Mouse (Mus musculus) c-Kit-positive CD71-positive TER-119-positive erythroid progenitor cells, embryonic 14.5 days (primary cell): ENCODE measurements at regions not wholly inside any gene's neighbourhood (a gene's known extent, or its start where the extent isn't known, plus 50 kb on each side); places are given as distances from the start of the nearest gene placed in this dataset.

ENCODE experiments used
- DNase-seq: peaks from one replicate; pipeline ENCODE4 v3.0.0-alpha.2; 2013; ENCODE audit warnings: low spot score

DNA sequence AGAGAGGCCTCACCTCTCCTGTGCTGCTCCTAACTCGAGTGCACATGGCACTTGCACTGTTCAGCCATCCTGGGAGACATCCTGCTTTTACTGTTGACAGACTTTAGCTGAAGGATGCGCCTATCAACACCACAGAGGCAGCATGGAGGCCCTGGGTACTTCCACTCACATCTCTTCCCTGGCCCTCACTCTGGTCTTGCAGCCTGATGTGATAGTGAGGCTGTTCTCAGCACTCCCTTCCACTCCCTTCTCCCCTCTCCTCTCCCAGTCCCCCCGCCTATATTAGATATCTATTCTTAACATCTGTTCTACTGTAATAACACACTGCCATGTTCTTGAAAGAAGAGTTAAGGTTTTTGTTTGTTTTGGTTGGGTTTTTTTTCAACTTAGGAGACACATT lies 50.2 kb upstream of the Bod1 start:
- no peak for DNase-seq

GRCm38 (mm10) chr11:31724506-31724905 lies 52.8 kb upstream of the Bod1 start:
- DNase-seq = no peak

DNA sequence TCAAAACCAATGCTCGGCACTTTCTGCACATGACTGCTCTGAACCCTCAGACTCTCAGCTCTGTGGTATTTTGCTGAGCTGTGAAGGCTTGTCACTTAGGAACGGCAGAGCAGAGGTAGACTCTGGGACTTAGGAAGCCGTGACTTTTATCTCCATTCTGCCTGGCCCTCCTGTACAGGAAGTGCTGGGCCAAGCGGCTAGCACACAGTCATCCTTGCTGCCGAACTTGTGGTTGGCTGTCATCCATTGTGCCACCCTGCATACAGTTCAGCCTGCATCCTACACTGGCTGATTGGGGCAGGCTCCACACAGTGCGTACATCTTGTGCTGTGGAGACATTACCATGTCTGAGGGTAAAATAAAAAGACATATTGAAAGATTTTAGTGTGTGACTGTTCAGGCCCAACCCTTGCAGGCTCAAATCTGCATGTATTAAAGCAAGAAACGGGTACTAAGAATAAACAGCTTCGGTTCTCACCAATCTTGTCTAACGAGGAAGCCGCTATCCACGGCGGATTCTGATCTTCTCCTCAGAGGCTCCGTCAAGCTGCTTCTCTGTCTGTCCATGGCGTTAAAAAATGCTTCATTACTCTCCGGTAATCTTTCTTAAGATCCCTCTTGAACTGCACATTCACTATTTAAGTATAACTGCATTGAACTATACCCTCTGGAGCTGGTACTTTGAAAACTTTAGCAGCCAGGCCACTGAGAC lies 54.4 kb upstream of the Bod1 start:
- DNase-seq = no peak

GRCm38 (mm10) chr11:31727289-31727688 lies 55.6 kb upstream of the Bod1 start:
- DNase-seq = no peak

- no peak for DNase-seq
Measured at GRCm38 (mm10) chr11:31729728-31730127, 58.0 kb upstream of the Bod1 start.

- DNase-seq = no peak
Measured at GRCm38 (mm10) chr11:31730181-31730580, 58.5 kb upstream of the Bod1 start.

GRCm38 (mm10) chr11:31730680-31731079 lies 59.0 kb upstream of the Bod1 start:
- DNase-seq = no peak

GRCm38 (mm10) chr11:31731459-31731858 lies 59.8 kb upstream of the Bod1 start:
- DNase-seq = no peak

DNA sequence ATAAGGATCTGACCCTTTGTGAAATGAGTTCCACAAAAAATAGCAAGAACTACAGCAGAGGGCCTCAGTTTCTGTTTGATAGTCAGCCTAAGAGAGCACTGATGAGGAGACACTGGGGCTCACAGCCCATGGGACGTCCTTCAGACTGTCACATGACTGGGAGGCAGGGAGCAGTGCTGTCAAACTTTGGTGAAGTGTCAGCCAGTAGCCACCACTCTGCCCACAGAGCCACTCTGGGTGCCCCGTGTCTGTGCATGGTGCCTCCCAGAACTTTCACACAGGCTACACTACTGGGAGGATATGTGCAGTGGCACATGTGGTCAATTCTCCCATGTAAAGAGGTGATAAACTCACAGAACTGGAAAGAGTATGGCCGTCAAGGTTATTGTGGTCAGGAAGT lies 60.7 kb upstream of the Bod1 start:
- DNase-seq = no peak

GRCm38 (mm10) chr11:31732958-31733357 lies 61.3 kb upstream of the Bod1 start:
- no peak for DNase-seq

- no peak for DNase-seq
Measured at GRCm38 (mm10) chr11:31734091-31734490, 62.4 kb upstream of the Bod1 start.

DNA sequence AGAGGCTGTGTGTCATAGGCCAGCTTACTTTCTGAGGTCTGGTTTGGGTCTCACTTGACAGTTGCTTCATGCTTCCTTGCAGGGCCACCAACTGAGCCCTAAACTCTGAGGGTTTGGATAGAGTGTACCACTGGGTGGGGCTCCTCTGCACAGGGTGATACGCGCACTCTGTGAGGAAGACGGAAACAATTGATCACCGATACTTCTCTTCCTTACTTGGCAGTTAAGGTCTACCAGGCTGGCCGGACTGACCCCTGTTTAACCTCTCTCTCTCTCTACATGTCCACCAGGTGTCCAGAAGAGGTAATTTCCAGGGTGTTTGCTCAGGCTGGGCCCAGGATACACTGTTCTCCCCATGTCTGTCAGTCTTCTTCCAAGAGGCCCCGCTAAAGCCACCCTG lies 63.6 kb upstream of the Bod1 start:
- DNase-seq = no peak

DNA sequence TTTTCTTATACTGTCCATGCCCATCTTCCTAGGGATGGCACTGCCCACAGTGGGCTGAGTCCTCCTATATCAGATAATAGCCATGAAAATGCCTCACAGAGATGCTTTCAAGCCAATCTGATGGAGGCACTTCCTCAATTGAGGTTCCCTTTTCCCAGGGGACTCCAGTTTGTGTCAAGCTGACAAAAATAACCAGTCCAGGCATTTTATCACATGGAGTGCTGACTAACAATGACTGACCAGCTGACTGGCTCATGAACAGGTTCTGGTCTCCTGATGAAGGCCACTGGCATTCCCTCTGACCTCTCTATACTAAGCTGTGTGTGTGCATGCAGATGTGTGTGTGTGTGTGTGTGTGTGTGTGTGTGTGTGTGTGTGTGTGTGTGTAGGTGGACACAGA lies 64.4 kb upstream of the Bod1 start:
- DNase-seq = no peak

DNA sequence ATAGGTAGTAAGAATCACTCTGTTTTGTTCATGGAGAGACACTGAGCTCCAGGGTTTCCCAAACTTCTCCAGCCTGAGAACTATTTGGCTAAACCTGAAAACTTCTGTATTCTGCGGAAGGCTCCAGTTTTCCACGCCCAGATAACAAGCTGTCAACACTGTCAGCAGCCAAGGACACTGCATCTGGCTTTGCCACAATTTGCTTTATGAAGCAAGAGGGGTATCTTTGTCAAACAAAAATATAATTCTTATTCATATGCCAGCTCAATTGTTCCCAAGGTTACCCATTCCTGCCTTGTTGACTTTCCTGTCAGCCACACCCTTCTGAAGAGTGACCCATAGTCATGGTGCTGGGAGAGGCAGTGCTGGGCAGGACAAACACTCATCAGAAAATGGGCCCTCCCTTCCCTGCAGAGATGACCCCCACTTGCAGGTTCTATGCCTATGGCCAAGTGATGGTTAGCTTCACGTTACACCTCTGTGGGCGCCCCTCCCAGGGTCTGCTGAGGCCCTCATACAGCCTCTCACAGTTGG lies 64.9 kb upstream of the Bod1 start:
- no peak for DNase-seq

- no peak for DNase-seq
Measured at GRCm38 (mm10) chr11:31738148-31739021, 66.7 kb upstream of the Bod1 start.

DNA sequence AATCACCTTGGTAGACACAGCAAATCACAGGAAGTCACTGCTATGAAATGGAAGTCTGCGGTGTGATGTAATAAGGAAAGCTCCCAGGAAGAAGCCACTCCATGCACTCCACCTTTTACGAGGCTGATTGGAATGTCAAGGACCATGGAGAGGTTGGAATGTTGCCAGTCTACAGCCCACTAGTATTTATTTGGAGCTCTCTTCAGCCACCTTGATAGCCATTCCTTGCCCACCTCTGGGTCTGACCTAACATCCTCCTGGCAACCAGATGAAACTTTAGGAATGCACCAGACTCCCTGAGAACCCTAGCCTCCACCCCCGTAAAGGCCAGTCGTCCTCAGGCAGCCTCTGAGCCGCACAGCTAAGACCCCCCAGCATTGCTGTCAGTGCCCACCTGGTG lies 68.7 kb upstream of the Bod1 start:
- DNase-seq = no peak

DNA sequence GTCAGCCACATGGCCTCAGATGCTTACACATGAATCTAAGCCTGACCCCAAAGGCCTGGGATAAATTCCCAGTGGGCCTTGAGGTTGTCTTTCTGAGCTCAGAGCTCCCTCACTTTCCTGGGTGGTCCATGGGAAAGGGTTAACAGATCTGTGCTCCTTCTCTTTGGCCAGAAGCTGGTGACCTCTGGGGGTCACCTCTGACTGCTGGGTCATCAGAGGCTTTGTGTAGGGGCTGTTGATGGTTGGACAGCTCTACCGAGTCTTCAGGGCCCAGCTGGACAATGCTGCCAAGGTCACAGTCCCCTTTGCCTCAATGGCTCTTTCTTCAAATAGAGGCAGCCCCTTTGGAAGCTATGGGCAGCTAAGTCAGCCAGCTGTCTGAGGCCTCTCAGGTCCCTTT lies 70.5 kb upstream of the Bod1 start:
- DNase-seq = no peak

DNA sequence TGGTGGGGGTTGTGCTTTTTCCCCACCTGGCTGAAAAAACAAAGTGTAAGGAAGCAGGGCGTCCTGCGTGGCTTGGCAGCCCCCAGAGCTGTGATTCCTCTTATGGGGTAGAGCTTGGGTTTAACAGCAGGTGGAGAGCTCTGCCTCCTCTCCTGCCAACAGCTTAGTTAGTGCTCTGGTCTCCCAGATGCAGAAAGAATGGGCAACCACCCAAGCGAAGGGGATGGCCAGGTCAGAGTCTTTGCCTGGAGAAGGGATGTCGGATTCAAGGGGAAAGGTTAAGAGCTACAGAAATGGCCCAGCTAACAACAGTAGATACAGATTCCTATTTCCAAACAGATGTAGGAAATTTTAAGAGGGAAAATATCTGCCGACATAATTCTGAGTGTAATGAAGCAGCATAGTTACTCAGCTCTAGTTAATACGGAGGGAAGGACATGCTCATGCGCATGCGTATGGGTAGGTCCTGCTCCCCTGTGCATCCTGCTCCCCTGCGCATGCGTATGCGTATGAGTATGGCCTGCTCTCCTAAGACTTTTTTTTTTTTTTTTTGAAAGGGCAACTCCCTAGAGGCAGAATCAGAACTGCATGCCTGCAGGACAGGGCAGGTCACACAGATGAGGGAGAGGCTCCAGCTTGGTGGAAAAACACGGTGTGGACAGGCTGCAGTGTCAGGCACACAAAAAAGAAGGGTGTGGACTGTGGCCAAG lies 72.5 kb upstream of the Bod1 start:
- DNase-seq = no peak

DNA sequence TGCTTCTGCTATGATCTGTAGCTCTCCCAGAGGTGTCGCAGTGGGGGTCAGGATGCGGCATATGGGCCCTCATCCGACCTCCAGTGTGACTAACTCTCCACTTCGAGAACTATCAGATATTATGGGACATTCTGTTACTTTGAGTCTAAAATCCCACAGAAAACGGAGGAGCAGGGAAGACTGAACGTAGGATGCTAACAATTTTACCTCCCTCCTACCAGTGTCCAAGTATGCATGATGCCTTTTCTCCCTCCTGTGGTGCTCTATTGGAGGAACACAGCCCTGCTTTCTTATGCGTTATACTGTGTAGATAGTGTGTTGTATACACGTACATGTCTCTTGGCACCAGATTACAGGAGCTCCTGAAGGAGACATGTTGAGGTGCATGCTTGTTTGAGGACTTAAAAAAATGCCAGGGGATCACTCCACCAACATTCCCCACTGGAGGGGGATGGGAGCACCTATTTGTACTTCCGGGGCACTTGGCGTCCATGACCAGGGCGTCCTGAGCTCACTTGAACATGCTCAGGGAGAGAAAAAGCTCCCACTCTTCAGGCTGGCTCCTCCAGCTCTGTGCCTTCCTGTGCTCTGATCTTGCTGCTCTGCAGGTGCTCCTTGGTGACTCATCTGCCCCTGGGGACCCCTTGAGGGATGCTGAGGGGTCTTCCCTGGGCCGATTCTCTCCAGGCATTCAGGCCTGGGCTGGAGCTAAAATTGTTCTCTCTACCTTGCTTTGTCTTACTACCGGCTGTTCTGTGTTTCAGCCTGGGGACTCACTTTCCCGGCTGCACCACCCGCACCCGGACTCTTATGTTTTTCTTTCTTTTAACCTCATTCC lies 73.6 kb upstream of the Bod1 start:
- DNase-seq = no peak

DNA sequence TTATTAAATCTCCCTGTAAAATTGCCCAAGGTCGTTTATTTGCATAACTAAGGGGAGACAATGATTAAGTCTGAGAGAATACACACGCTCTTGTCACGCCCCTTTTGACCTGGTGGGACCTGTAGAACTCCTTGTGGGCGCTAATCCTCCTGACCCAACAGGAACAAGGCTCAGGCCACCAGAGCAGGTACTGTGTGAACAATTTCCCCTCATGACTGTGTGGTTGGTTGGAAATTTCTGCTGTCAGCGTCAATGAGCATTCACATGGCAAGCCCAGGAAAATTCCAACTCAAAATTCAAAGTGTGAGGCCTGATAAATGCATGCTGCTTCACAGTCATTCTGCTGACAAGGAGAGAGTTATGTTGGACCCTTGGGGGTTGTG lies 74.2 kb upstream of the Bod1 start:
- DNase-seq = no peak

DNA sequence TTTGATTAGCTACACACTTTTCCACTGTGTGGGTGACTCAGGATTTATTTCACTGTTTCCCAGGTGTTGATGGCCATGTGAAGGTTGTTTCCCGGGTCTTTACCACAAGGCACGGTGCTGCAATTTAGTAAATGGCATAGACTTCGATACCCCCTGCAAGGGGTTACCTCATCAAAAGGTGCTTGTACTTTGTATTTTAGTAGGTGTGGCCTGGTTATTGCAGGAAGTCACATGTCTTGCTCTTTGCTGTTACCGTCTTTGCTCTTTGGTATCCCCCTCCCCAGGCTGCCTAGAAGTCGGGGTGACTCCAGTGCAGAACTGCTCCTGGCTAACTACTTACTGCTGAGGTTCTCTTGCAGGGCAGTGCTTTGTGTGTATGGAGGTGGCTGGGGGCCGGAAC lies 74.8 kb upstream of the Bod1 start:
- no peak for DNase-seq

DNA sequence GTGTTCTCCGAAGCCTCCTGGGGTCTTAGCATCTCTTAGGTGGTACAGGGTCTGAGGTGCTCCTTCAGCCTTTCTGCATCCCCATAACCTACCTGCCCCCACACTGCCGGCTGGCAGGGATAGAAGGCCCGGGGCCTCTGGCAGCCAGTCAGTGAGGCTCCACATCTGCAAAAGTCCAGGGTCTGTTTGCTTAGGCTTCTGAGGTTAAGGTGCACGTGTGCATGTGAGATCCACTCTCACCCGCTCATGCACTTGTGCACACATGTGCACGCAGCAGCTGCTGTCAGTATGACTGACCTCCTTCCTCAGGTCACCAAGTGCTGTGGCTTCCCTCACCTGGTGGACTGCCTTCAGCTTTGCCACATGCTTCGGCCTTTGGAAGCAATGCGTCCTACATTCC lies 75.3 kb upstream of the Bod1 start:
- DNase-seq = no peak
